Mouse (Mus musculus) forebrain, embryonic 13.5 days (tissue): ENCODE results near the gene Tdgf1. TPM values are rescaled to one million over a fixed set of nuclear protein-coding genes. Genes with fewer than 3 reads are reported as not detected.
A peak's percentile ranks its signal among the peaks of the same experiment; 100 is the strongest.

Experiments used
- ATAC-seq: fragments of 200-750 bp; cut with Nextera tagmentation; 2 replicates; pipeline ENCODE4 v1.8.0; 2017
- H3K27ac ChIP-seq: fragments of 300-500 bp; sonication (generic); 2 replicates; pipeline ENCODE4 v1.5.1; 2015; ENCODE audit warnings: inconsistent platforms, mild to moderate bottlenecking, moderate library complexity
- H3K27me3 ChIP-seq: fragments of 300-500 bp; sonication (generic); 2 replicates; pipeline ENCODE4 v1.6.1; 2015; ENCODE audit warnings: mild to moderate bottlenecking, inconsistent platforms
- H3K36me3 ChIP-seq: fragments of 300-500 bp; sonication (generic); 2 replicates; pipeline ENCODE4 v1.6.1; 2015; ENCODE audit warnings: mild to moderate bottlenecking, inconsistent platforms; ENCODE audit not compliant: poor library complexity, severe bottlenecking
- H3K4me1 ChIP-seq: fragments of 300-500 bp; sonication (generic); 2 replicates; pipeline ENCODE4 v1.6.1; 2015; ENCODE audit warnings: inconsistent platforms
- H3K4me2 ChIP-seq: fragments of 300-500 bp; sonication (generic); 2 replicates; pipeline ENCODE4 v1.6.1; 2015; ENCODE audit warnings: inconsistent platforms, mild to moderate bottlenecking, moderate library complexity
- H3K4me3 ChIP-seq: fragments of 300-500 bp; sonication (generic); 2 replicates; pipeline ENCODE4 v1.5.1; 2015; ENCODE audit warnings: mild to moderate bottlenecking, inconsistent platforms
- H3K9ac ChIP-seq: fragments of 300-500 bp; sonication (generic); 2 replicates; pipeline ENCODE4 v1.6.1; 2015; ENCODE audit warnings: mild to moderate bottlenecking, inconsistent platforms
- H3K9me3 ChIP-seq: fragments of 300-500 bp; sonication (generic); replicated peaks from 2 replicates; pipeline ENCODE4 v1.6.1; 2016; ENCODE audit warnings: inconsistent platforms
- WGBS: fragments of 180-500 bp; shearing (Covaris S2); methylation state at CpG from one replicate; pipeline ENCODE4 v1.1.7; 2015; 5-methylcytosine and 5-hydroxymethylcytosine counted together
- polyA plus RNA-seq: library from polyadenylated mRNA; unstranded; fragments of >200 nt; fragmentation: Nextera tagmentation; extraction: Ambion mirVana; gene quantifications from 2 replicates; pipeline ENCODE4 v1.2.1, GENCODE M21; 2015

Gene Tdgf1
- polyA plus RNA-seq, 1 experiment from 2014 or later = not detected

DNA sequence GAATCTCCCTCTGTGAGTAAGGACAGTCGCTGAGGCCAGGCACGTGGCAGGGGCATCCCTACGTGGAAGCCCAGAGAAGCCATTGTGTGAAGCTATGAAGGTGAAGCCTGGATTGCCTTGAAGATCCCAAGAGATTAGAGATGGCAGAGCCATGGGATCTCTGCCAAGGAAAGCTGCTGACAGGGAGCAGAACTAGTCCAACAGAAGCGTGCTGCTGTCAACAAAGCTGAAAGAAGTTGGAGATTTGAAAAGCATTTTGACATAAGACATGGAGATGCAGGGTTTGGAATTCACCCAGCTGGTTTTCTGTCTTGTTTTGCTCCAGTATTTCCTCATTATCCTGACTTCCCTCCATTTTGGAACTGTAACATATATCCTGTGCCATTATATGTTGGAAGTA, 43.7 kb downstream of the Tdgf1 start:
- no peak for ATAC-seq
- H3K4me3 ChIP-seq = no peak overlapping the region
- no peaks in the 10 kb centered on the region for H3K9me3 ChIP-seq
- H3K27ac ChIP-seq = no peak overlapping the region
- no peak overlapping the region for H3K4me2 ChIP-seq
- H3K27me3 ChIP-seq = no peaks in the 10 kb centered on the region; the same call in 1 of the 2 replicates
- 84% methylated on average over 4 of the region's 4 CpGs for WGBS
- no peaks in the 10 kb centered on the region for H3K4me1 ChIP-seq
- no peaks in the 10 kb centered on the region for H3K36me3 ChIP-seq
- no peak overlapping the region for H3K9ac ChIP-seq

DNA sequence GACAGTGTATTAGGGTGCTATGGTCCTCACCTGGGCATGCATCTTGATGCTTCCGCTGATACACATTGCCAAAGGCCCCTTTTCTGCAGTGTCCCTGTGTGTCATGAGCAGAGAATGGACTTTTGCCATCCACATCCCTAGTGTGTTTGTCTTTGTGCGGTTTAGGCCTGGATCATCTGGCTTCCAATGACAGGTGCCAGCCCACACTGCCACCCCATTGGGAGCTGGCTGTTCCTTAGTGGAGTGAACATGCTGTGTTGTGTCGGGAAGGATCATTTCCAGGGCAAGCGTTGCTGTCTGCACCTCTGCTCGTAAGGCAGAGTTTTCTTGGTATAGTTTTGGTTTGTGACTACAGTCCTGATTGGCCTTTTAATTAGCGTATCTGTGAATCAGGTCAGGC, 44.8 kb downstream of the Tdgf1 start:
- Histone ChIP-seq H3K4me3 (no peak overlapping the region), H3K9me3 (no peaks in the 10 kb centered on the region), H3K27ac (no peak overlapping the region), H3K4me1 (peaks cover 6% of the 10 kb centered on the region; the same call in 1 of the 2 replicates), H3K36me3 (no peaks in the 10 kb centered on the region), H3K9ac (no peak overlapping the region), H3K4me2 (no peak overlapping the region), H3K27me3 (no peaks in the 10 kb centered on the region; the same call in 1 of the 2 replicates)
- no peak for ATAC-seq
- whole genome bisulfite sequencing = 81% methylated on average over 6 of the region's 6 CpGs

DNA sequence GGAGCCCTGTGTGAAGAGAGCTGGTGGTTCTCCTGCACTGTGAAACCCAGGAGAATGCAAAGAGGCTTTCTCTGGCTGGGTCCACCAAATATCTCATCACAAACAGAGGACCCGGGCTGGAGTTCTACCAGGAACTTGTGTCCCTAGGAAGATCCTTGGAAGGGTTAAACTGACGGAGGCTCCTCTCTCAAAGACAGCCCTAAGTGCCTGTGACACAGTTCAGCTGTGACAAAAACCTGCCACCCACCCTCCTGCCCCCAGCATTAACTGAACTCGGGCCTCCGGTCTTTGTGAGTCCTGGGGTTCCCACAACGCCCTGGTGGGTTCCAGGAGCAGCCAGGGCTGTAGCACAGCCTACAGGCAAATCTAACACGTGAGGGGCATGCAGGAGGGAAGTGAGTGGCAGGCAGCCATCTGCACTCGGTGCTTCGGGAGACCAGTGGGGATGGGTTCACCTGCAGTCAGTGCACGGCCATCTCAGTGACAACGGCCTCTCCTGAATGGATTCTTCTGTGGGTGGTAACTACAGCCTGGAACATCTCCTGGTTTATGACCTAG, 46.4 kb downstream of the Tdgf1 start:
- Histone ChIP-seq H3K4me2 (no peak overlapping the region), H3K27me3 (no peaks in the 10 kb centered on the region), H3K27ac (no peak overlapping the region), H3K9me3 (no peaks in the 10 kb centered on the region), H3K4me1 (peaks cover 11% of the 10 kb centered on the region; the same call in 1 of the 2 replicates), H3K9ac (no peak overlapping the region), H3K4me3 (no peak overlapping the region), H3K36me3 (no peaks in the 10 kb centered on the region)
- 60% methylated on average over 10 of the region's 10 CpGs for WGBS
- no peak for ATAC-seq

DNA sequence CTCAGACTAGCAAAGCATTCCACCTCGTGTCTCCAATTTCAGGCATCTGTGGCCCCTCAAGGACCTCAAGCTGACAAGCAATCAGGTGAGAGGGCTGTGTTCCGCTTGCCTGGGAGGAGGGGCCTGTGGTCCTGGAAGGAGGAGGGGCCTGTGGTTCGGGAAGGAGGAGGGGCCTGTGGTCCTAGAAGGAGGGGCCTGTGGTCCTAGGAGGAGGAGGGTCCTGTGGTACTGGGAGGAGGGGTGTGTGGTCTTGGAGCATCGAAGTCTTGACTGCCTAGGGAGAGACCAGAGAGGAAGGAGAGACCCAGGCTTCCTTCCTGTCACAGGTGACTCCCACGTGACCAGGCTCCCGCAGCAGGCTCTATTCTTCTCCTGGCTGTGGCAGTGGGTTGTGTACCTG, 49.4 kb downstream of the Tdgf1 start:
- Histone ChIP-seq H3K4me3 (peak overlapping the region; percentile 14; the same call in 1 of the 2 replicates), H3K9ac (no peak overlapping the region), H3K4me2 (peak overlapping the region; percentile 44), H3K4me1 (peaks cover 11% of the 10 kb centered on the region; the same call in 1 of the 2 replicates), H3K36me3 (no peaks in the 10 kb centered on the region), H3K9me3 (no peaks in the 10 kb centered on the region), H3K27ac (no peak overlapping the region), H3K27me3 (no peaks in the 10 kb centered on the region)
- ATAC-seq = peak; percentile 59
- WGBS = 4% methylated on average over 6 of the region's 6 CpGs

DNA sequence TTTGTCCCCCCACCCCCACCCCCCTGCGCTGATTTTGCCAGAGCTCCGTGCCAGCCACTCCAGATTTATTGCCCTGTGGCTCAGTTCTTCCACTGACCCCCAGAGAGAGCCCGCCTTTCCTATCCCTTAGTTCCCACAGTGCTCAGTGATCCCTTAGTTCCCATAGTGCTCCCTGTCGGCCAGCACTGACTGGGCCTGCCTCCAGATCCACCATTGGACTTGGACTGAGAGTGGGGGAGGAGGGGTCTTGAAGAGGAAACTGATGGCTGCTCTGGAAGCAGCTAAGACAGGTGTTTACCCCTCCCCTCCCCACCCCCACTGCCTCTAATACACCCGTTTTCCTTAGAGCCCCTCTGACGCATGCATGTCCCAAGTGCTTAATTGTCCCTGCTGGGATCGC, 50.0 kb downstream of the Tdgf1 start:
- no peak overlapping the region for H3K27ac ChIP-seq
- peak overlapping the region; percentile 44 for H3K4me2 ChIP-seq
- H3K4me1 ChIP-seq = peaks cover 11% of the 10 kb centered on the region; the same call in 1 of the 2 replicates
- H3K9ac ChIP-seq = no peak overlapping the region
- WGBS = 15% methylated on average over 7 of the region's 7 CpGs
- H3K9me3 ChIP-seq = no peaks in the 10 kb centered on the region
- H3K36me3 ChIP-seq = no peaks in the 10 kb centered on the region
- H3K27me3 ChIP-seq = no peaks in the 10 kb centered on the region
- ATAC-seq = peak; percentile 42; the same call in 1 of the 2 replicates
- peak overlapping the region; percentile 14; the same call in 1 of the 2 replicates for H3K4me3 ChIP-seq

DNA sequence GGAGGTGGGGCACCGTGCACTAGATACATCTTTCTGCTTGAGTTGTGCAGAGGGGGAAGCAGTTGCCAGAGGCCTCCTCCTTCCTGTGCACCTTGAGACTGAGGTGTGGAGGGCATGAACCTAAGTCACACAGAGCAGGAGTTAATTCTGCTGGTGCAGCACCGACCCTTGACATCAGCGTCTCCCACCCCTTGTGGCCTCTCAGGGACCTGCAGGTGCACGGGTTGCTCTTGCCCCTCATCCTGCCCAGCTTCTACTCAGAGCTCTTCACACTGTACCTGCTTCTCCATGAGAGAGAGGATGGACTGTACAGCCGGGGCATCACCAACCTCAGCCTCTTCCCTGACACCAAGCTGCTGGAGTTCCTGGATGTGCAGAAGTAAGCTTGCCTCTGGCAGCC, 50.5 kb downstream of the Tdgf1 start:
- H3K4me2 ChIP-seq = no peak overlapping the region
- no peak overlapping the region for H3K9ac ChIP-seq
- no peak overlapping the region for H3K27ac ChIP-seq
- H3K27me3 ChIP-seq = no peaks in the 10 kb centered on the region
- no peak overlapping the region for H3K4me3 ChIP-seq
- H3K4me1 ChIP-seq = peaks cover 11% of the 10 kb centered on the region; the same call in 1 of the 2 replicates
- H3K9me3 ChIP-seq = no peaks in the 10 kb centered on the region
- ATAC-seq = no peak
- no peaks in the 10 kb centered on the region for H3K36me3 ChIP-seq
- WGBS = 57% methylated on average over 5 of the region's 5 CpGs

DNA sequence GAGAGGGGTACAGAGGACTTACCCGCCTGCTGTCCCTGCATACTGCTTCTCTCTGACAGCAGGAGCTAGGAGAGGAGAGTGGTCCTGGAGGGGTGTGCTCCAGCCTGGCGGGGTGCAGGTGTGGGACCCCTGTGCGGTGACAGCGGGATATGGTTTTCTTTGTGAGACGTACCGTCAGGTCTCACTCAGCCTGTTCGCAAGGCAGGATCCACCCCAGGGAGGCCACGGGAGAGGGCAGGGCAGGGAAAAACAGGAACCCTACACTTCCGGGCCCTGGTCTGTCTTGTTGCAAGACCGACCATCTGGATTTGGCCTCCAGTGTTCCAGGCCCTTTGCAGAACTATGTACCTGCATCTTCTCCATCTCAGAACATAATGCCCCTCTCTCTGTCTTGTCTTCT, 52.5 kb downstream of the Tdgf1 start:
- no peak for ATAC-seq
- H3K27ac ChIP-seq = no peak overlapping the region
- H3K4me2 ChIP-seq = no peak overlapping the region
- no peak overlapping the region for H3K9ac ChIP-seq
- 71% methylated on average over 10 of the region's 10 CpGs for WGBS
- peaks cover 11% of the 10 kb centered on the region; the same call in 1 of the 2 replicates for H3K4me1 ChIP-seq
- H3K36me3 ChIP-seq = no peaks in the 10 kb centered on the region
- no peak overlapping the region for H3K4me3 ChIP-seq
- no peaks in the 10 kb centered on the region for H3K27me3 ChIP-seq
- H3K9me3 ChIP-seq = no peaks in the 10 kb centered on the region

DNA sequence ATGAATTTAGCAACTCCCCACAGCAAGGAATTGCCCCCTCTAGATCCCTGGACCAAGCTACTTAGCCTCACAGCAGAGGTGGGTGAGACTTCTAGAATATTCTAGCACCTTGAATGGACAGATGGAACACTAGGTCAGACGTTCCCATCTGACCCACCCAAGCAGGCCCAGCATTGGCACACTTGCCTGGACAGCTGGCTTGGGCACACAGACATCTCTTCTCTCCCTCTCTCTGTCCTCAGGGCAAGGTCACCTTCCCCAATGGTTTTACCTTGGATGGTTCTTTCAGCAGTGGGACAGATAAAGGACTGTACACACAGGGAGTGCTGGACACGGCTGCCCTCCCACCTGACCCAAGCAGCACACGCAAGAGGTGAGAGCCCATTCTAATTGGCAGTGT, 53.4 kb downstream of the Tdgf1 start:
- no peaks in the 10 kb centered on the region for H3K36me3 ChIP-seq

DNA sequence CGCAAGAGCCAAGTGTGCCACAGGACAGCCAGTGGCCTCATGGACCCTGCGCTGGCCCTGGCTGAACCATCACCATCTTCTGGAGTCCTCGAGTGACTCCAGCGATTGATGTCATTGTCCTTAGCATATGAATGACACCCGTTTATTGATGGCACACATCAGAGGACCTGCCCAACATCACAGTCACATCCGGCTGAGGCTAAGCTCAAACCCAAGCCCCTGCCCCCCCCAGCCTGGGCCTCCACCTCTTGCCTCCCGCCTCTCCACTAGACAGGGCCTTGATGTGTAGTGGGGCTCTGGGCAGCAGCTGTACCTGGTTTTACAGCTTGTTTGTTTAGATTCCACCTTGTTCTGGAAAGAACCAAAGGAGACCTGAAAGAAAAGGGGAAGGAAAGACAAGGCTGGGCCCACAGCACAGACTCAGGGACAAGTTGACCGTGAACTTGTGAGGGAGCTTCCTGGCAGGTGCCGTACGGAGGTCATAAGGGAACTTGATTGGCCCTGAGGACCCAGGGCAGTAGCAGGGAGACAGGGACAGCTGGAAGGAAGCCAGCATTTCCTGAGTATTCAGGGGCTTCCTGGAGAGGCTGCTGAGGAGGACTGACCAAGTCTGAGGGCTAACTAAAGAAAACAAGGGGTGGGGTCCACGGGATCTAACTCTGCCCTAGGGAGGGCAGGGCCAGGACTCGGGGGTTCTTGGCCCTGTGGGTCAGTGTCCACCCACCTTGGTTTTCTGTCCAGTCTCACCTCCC, 54.7 kb downstream of the Tdgf1 start:
- no peak overlapping the region for H3K4me2 ChIP-seq
- no peaks in the 10 kb centered on the region for H3K27me3 ChIP-seq
- peaks cover 6% of the 10 kb centered on the region; the same call in 1 of the 2 replicates for H3K4me1 ChIP-seq
- H3K27ac ChIP-seq = no peak overlapping the region
- no peak for ATAC-seq
- no peak overlapping the region for H3K4me3 ChIP-seq
- no peak overlapping the region for H3K9ac ChIP-seq
- no peaks in the 10 kb centered on the region for H3K9me3 ChIP-seq
- H3K36me3 ChIP-seq = no peaks in the 10 kb centered on the region
- 82% methylated on average over 12 of the region's 12 CpGs for WGBS

More for the DNA sequence above, 53.4 kb downstream of the Tdgf1 start:
- no peak overlapping the region for H3K27ac ChIP-seq
- no peaks in the 10 kb centered on the region for H3K9me3 ChIP-seq
- no peak overlapping the region for H3K4me3 ChIP-seq
- no peaks in the 10 kb centered on the region for H3K27me3 ChIP-seq
- 92% methylated on average over 3 of the region's 3 CpGs for WGBS
- no peak for ATAC-seq
- H3K4me1 ChIP-seq = peaks cover 11% of the 10 kb centered on the region; the same call in 1 of the 2 replicates
- no peak overlapping the region for H3K4me2 ChIP-seq
- no peak overlapping the region for H3K9ac ChIP-seq

DNA sequence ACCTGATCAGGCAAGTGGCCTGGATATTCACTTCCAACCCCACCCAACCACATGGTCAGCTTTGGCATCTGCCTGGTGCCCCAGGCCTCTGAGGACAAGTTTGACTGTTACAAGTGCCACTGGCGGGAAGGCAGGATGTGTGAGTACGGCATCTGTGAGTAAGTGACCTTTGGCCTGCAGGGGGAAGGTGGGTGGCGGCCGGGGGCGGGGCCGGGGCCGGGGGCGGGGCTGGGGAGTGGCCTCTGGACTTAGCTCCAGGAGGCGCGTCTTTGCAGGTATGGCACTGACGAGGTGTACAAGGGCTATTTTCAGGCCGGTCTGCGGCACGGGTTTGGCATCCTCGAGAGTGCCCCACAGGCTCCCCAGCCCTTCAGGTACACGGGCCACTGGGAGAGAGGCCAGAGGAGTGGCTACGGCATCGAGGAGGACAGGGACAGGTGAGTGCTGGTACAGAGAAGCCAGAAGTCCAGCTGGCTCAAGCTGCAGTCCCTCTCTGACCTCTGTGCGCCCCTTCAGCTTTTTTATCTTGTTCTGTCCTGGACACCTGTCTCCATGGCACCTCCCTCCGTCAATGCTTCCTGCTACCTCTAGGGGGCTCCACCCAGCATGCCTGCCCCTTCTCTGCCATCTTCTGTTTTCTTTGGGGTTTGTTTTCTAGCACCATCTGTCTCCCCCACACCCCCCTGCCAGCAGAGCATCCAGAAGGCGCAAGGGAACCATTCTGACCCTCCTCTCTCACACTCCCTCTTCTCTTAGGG, 55.8 kb downstream of the Tdgf1 start:
- no peak overlapping the region for H3K4me2 ChIP-seq
- H3K27me3 ChIP-seq = no peaks in the 10 kb centered on the region
- H3K4me1 ChIP-seq = no peaks in the 10 kb centered on the region
- no peaks in the 10 kb centered on the region for H3K9me3 ChIP-seq
- no peak for ATAC-seq
- WGBS = 13% methylated on average over 21 of the region's 21 CpGs
- no peak overlapping the region for H3K4me3 ChIP-seq
- H3K9ac ChIP-seq = no peak overlapping the region
- H3K36me3 ChIP-seq = no peaks in the 10 kb centered on the region
- H3K27ac ChIP-seq = no peak overlapping the region
